Mouse (Mus musculus) liver, postnatal 0 days (tissue): ENCODE results near the gene Gm5269.

Source experiments
- CTCF ChIP-seq: sonication (generic); IDR thresholded peaks from 2 replicates; pipeline ENCODE4 v1.5.1; 2016; ENCODE audit warnings: antibody characterized with exemption, low read depth
- EP300 ChIP-seq: IDR thresholded peaks from 2 replicates; pipeline ENCODE4 v1.6.1; 2016; ENCODE audit warnings: antibody characterized with exemption, low read depth, mild to moderate bottlenecking

GRCm38 (mm10) chr1:45904161-45904560 is 14.1 kb upstream of the Gm5269 start:
- TF ChIP-seq CTCF, result no peak
- TF ChIP-seq EP300, result no peak
